Mouse (Mus musculus) v-Abl transformed pro-B cells (cell line): Measurements from ENCODE around the gene Sox21.

Source experiments
- in situ Hi-C, 2 experiments: fragments of 400-800 bp; cut with MboI; formaldehyde crosslinking; loops; one replicate each; pipeline ENCODE4 v1.15.1; 2025; ENCODE audit not compliant: unreplicated experiment in 2 of 2

Sox21 gene

DNA sequence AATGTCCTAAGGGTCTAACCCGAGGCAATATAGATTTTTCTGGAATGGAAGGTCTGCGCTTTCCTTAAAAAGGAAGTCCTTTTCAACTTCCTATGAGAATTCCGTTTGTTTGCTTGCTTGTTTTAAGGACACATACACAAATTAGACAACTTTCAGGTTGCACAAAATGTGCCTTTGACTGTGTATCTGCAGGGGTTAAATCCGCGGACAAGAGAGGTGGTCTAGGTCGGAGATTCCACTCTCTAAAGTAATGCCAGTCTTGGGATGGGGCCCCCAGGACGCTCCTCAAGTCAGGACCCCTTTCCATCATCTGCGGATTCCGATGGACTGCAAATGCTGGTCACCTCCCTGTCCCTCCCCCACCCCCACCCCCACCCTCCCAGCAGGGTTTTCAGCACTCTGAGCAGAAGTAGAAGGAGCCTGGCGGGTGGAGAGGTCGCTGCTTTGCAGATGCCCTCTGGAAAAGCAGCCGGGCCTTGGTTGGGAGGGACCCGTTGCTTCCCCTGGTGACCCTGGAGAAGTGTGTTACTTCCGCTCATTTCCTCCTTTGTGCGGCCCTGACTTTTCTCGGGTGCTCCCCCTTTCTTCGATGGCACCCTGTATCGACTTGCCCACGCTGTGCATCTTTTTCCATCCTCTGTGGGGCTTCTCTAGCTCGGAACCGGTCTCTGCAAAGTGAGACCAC lies 10.2 kb downstream of the Sox21 start:
- in situ Hi-C loops = loop anchor here (10.0 kb wide), 2 partner anchors 208 to 378 kb away; no protein-coding TSS in a partner anchor

DNA sequence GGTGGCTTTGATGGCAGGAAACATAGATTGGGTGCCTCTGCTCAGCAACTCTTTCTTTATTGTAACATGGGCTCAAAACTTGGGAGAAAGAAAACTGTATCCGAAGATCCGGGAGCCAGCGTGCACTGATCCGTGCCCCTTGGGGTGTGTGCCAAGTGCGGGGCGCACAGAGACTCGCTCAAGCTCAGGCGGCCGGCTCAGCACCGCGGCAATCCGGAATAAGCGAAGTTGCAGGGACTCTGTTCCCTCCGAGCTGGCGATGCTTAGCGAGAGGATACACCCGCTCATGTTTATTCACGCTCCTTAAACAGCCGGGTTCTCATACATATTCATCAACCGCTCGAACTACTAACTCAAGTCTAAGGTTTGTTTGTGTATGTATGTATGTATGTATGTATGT lies 10.9 kb downstream of the Sox21 start:
- in situ Hi-C loops = loop anchor here (10.0 kb wide), 2 partner anchors 209 to 379 kb away; no protein-coding TSS in a partner anchor

DNA sequence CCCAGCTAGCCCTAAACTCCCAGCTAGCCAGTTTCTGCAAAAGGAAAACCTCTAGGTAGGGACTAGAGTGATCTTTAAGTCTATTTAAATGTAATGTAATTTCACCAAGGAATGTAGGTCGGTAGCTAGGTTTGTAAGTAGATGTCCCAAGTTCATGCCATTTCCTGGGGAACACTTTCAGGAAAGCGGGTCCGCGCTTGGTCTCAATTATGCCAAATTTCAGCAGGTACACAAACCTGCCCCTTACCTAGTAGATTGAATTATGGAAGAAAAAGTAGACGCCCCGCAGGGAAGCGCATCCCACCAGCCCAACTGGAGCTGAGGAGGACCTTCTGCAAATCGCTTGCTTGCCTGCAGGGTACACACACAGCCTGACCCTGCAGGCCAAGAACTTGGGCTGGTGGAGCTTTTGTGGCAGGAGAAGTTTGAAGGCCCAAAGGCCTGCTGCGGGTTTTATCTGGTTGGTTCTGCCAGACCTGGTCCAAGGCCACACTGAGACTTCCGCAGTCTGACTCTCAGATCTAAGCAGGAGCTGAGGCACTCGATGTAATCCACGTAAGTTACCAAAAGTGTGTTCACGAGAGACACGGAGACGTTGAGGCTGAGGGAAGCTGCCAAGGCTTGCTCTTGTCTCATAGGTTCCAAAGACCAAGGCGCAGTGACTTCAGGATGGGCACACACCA lies 11.6 kb downstream of the Sox21 start:
- in situ Hi-C loops = loop anchor here (10.0 kb wide), 2 partner anchors 210 to 380 kb away; no protein-coding TSS in a partner anchor

DNA sequence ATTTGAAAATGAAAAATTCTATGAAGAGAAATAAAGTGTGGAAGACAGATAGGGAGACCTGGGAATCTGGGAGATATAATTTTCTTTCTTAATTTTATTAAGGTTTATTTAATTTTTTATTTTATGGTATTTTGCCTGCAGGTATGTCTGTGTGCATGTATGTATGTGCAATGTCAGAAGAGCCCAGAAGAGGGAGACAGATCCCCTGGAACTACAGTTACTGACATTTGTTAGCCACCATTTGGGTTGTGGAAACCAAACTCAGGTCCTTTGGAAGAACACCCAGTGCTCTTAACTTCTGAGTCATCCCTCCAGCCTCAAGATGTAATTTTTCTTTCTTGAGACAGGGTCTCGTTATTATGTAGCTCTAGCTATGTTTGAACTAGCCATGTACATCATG lies 15.9 kb downstream of the Sox21 start:
- in situ Hi-C loops = loop anchor here (5.0 to 25.0 kb wide), 5 partner anchors 214 to 816 kb away; no protein-coding TSS in a partner anchor

DNA sequence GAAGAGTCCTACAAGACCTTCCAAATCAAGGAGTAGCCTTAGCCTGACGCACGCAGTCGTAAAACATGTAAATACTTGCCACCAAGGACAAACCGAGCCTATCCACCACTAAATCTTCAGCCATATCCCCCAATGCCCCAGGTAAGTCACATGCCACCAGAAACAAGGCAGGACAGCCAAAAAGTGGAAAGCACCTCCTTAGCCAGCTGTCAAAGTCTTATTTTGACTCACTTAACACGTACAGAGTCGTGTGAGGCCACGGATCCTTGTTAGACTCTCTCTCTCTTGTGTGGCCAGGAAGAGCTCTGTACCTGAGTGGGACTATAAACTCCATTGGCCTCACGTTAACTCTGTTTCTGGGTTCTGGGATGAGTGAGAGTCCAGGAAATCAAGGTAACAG lies 20.0 kb downstream of the Sox21 start:
- in situ Hi-C loops = loop anchor here in 1 of 2 experiments (10.0 to 25.0 kb wide), 3 partner anchors 545 to 820 kb away; no protein-coding TSS in a partner anchor

DNA sequence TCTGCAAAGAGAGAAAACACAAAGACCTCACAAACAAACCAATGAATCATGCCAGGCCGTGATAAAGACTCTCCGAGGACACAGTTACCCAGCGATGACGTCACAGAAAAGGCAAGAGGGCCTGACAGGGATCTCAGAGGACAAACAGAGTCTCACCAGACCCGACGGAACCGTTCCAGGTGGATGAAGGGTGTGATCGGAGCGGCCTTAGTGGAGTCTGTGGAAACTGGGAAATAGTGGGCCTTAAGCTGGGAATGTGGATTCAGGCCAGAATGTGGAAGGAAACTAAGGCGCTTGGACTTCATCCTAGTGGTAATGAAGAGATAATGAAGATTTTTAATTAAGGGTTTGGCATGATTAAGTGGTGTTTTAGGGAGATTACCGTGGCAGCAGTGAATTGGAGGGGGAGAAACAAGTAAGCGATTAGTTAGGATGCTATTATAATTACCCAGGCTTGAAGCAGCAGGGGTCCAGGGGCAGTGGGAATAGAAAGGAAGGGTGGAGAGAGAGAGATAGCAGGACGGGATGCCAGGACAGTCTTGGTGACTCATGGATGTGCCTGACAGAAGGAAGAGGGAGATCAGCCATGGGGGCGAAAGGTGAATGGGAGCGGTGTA lies 24.5 kb downstream of the Sox21 start:
- in situ Hi-C loops = loop anchor here in 1 of 2 experiments (10.0 to 25.0 kb wide), 3 partner anchors 550 to 825 kb away; no protein-coding TSS in a partner anchor

DNA sequence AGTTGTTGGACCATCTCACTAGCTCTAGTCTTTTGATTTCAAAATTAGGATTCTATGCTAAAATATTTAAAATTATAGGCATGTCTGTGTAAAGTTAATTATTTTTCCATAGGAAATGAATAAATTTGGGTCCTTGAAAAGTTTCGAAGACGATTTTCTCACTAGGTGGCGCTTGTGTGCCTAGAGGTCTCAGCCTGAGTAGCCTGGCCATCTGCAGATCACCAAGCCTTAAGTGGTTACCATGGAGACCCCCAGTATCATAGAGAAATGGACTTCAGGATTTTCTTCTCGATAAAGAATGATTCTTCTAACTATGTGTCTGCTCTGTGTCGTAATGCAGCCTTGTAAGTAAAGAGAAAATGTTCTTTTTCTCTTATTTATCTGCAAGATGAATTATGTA lies 27.2 kb downstream of the Sox21 start:
- in situ Hi-C loops = loop anchor here in 1 of 2 experiments (10.0 to 25.0 kb wide), 3 partner anchors 553 to 828 kb away; no protein-coding TSS in a partner anchor

DNA sequence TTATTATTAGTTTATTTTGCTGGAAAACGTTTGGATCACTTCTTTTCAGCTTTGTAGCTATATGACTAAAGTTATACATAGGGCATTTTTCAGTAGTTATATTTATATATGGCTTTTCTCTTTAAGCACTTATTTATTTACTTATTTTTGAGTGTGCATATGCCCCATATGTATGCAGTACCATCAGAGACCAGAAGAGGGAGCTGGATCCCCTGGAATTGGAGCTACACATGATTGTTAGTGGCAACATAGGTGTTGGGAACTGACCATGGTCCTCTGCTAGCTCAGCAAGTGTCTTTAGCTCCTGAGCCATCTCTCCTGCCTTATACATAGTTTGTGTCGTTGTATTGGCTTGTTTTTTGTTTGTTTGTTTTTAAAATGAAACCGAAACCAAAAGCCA lies 29.5 kb downstream of the Sox21 start:
- in situ Hi-C loops = loop anchor here in 1 of 2 experiments (25.0 kb wide), 2 partner anchors 555 to 830 kb away; no protein-coding TSS in a partner anchor

DNA sequence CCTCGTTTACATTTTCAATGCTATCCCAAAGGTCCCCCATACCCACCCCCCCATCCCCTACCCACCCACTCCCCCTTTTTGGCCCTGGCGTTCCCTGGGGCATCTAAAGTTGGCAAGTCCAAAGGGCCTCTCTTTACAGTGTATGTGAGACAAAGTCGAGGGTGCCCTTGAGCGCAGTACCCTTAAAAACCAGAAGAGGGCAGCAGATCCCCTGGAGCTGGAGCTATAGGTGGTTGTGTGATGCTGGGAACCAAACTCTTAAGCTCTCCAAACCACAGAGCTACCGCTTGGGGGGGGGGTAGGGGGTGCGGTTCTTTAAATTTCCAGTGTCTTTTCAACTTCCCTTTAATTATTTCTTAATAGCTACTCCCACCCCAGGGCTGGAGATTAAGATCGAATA lies 33.8 kb downstream of the Sox21 start:
- in situ Hi-C loops = loop anchor here in 1 of 2 experiments (25.0 kb wide), 2 partner anchors 559 to 834 kb away; no protein-coding TSS in a partner anchor

DNA sequence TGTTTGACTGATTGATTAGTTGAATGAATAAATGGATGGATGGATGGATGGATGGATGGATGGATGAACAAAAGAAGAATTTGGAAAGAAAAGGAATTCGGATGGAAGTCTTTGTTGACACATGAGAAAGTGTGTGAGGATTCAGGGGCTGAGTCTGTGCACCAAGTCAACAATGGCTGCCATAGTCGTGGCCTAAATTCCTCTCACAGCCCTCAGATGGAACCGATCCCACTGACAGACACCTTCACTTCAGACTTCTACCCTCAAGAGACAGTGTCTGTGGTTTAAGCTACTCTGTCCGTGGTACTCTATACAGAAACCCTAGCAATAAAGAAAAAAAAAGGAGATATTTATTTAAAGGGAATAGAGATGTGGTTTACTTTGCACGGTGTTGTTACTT lies 34.8 kb downstream of the Sox21 start:
- in situ Hi-C loops = loop anchor here in 1 of 2 experiments (25.0 kb wide), 2 partner anchors 560 to 835 kb away; no protein-coding TSS in a partner anchor

DNA sequence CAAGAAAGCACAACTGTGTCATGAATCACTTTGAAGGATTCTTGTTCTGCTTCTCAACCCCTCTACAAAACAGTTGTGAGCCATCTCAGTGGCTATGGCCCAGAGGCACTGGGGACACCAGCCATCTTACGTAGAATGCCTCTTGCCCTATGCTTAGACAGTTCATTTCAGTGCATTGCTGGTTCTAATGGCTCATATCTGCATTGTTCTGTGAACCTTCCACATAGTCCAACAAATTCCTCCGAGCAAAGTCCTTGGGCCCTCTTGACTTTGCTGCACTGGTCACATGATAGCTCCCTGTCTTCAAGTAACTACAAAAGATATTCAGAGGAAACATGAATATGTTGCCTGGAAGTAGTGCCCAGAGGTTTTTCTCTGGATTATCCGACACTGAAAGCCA lies 36.1 kb downstream of the Sox21 start:
- in situ Hi-C loops = loop anchor here in 1 of 2 experiments (25.0 kb wide), 2 partner anchors 562 to 837 kb away; no protein-coding TSS in a partner anchor

DNA sequence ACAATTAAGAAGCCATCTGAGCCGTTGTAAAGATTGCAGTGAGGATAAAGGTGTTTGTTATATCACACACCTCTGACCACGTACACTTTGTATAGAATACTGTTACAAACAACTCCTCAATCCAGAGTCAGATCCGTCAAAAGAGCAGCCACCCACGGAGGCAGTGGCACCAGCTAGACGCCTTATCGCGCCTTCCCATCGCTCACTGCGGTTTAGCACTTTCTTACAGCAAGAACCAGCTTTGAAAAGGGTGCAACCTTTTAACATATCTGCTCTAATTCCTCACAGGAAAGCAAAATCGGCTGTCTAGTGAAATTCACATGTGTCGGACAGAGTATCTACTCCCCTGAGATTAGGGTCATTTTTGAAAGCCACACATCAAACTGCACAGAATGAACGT lies 39.8 kb downstream of the Sox21 start:
- in situ Hi-C loops = no loop called here

DNA sequence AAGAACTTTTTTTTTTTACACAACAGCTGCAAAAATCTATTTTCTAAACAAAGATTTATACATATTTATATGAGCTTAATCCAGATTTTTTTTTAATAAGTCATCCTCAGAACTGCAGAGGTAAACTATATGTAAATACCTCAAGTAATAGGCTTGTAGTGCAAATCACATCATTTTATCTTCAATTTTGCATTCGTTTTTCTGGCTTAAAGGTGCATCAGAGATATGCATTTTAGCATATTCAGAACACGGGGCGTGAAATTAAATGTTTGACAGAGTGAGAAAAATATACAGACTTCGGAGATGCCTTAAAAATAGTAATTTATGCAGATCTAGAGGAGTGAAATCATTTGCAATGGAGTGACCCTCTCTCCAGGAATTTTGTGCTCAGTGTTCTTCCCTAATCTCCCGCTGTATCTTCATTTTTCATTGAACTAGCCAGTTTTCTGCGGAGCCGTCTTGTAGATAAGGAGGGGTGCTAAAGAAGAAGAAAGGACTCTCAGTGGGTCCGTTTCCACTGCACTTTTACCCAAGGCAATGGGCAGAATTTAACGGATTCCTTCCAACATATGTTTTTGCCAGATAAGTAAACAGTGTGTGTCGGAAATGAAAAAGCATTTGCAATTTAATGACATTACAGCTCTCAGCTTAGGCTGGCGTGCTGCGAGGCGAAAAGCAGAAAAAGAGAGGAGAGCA lies 42.5 kb downstream of the Sox21 start:
- in situ Hi-C loops = no loop called here

DNA sequence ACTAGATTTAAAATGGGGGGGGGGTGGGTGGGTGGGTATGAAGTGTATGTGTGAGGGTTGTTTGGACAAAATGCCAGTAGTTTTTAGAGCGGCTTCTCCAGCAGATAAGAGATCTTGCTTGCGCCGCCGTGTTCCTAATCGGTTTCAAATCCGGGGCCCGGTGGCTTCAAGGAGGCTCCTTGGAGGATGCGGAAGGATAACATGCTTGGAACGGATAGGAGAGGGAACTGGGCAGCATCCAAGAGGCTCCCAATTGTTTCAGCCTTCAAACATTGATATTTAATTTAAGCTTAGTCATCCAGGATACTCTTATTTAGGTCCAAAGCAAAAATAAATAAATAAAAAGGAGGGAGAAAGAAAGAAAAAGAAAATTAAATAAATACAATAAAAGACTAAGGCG lies 43.2 kb downstream of the Sox21 start:
- in situ Hi-C loops = no loop called here

DNA sequence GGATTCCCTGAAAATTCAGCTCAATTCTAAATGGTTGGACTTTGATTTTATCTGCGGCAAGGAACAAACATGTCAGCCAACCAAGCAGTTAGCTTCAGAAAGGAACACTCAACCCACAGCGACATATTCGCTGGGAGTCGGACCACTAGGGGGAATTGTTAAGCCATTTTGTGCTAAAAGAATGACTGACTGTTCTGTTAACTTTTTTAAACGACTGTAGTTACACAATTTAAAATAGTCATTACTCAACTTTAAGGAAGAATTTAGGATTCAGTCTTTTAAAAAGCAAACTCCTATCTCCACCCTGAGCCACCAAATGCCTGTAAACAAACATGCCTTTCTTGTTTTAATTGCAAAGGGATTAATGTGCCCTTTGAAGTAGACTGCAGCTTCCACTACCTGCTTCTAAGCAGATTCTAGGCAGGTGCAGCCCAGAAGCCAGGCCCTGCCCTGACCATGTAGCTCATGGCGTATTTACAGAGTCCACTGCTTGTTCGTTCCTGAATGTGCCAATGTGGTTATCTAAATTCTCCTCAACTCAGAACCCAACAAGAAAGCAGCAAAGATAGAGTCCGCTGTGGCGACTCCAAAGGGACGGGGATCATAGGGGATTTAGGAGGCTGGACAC lies 43.7 kb downstream of the Sox21 start:
- in situ Hi-C loops = no loop called here

DNA sequence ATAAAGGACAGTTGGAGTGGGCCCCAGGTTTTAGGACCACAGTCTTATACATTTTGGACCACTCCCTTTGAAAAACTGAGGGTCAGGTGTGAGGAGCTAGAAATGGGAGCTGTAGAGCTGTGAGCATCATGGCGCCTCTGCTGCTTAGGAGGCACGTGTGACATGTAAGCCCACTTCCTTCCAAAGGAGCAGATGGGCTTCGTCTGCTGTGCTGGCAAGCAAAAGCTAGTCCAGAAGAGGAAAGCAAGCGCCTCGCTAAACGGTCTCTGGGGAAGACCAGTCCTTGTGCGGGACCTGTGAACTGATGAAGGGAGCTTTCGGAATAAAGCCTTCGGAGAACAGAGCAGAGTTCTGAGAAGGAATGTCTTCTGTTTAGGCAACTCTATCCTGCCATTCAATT lies 45.4 kb downstream of the Sox21 start:
- in situ Hi-C loops = no loop called here
